Mouse (Mus musculus): ENCODE measurements around the gene Slc35f2. TPM values are rescaled to one million over a fixed set of nuclear protein-coding genes. Genes with fewer than 3 reads are reported as not detected.

Gene Slc35f2
- polyA plus RNA-seq, 1 experiment from 2014 or later, result 29.8 TPM

Other genes starting within 250 kb of the Slc35f2 start
- 9.2 and 11.8 TPM in 2 replicates for gene Atm, start 234.8 kb upstream of the Slc35f2 start, polyA plus RNA-seq (2015; fragmentation: Nextera tagmentation; extraction: Ambion mirVana)
- gene Npat, start 234.5 kb upstream of the Slc35f2 start, polyA plus RNA-seq (2015; fragmentation: Nextera tagmentation; extraction: Ambion mirVana), result 9.0 and 10.7 TPM in 2 replicates
- 173 and 180 TPM in 2 replicates for gene Acat1, start 161.2 kb upstream of the Slc35f2 start, polyA plus RNA-seq (2015; fragmentation: Nextera tagmentation; extraction: Ambion mirVana)
- 39.9 and 40.7 TPM in 2 replicates for gene Cul5, start 101.5 kb upstream of the Slc35f2 start, polyA plus RNA-seq (2015; fragmentation: Nextera tagmentation; extraction: Ambion mirVana)
- gene Rab39, start 65.3 kb upstream of the Slc35f2 start, polyA plus RNA-seq (2015; fragmentation: Nextera tagmentation; extraction: Ambion mirVana), result 3.6 and 3.9 TPM in 2 replicates
- 8.9 and 11.3 TPM in 2 replicates for gene Sln, start 78.6 kb downstream of the Slc35f2 start, polyA plus RNA-seq (2015; fragmentation: Nextera tagmentation; extraction: Ambion mirVana)
- gene Elmod1, start 203.8 kb downstream of the Slc35f2 start, polyA plus RNA-seq (2015; fragmentation: Nextera tagmentation; extraction: Ambion mirVana), result 23.5 and 29.5 TPM in 2 replicates